9 mouse cellular contexts compared by ENCODE assay signal in genomic region chr9:72699702-72700101, GRCm38 (mm10). TPM values are rescaled to one million over a fixed set of nuclear protein-coding genes. Genes with fewer than 3 reads are reported as not detected.
DNase-seq lines count a peak whose midpoint lies in the region; TF ChIP-seq lines count a peak whose summit lies in the region.
"Had no signal": no experiment of that assay in that cellular context is flagged by ENCODE, and none has a peak within 500 bp of the region (broad histone marks: within the 10 kb centered on the region; RNA-seq: fewer than 3 reads in every experiment).

No protein-coding gene starts in this region.

- no peaks in the 10 kb centered on the region for H3K9me3 ChIP-seq in heart, embryonic 10.5 days

- no peak for TF ChIP-seq CTCF in gastrocnemius, adult 2 months (IDR thresholded peaks at IDR 0.05)

- H3K4me3 ChIP-seq in heart, embryonic 10.5 days: no peak overlapping the region
- peak overlapping the region; percentile 71 for H3K4me3 ChIP-seq in gastrocnemius, adult 2 months
- H3K4me3 ChIP-seq: erythroblast, embryonic 14.5 days had no signal

- no peak overlapping the region for H3K27ac ChIP-seq in heart, embryonic 10.5 days
- H3K27ac ChIP-seq in gastrocnemius, adult 2 months: peak overlapping the region; percentile 96

- peaks cover 40% of the 10 kb centered on the region for H3K4me1 ChIP-seq in heart, embryonic 10.5 days

- H3K36me3 ChIP-seq in heart, embryonic 10.5 days: peaks cover 95% of the 10 kb centered on the region

- WGBS in heart, embryonic 10.5 days: 42% methylated on average over 3 of the region's 3 CpGs
- 8% methylated on average over 3 of the region's 3 CpGs for WGBS in large intestine, adult 2 months

- intact Hi-C loops in gastrocnemius, adult 2 months (cut with DNase I): no loop called here

- peak; percentile 95 for DNase-seq in heart, adult 11 months
- DNase-seq in heart, embryonic 10.5 days (ENCODE audit: low spot score): no peak
- DNase-seq in adrenal gland, adult 8-10 months: peak; percentile 41
- DNase-seq in gastrocnemius, adult 2 months: peak; percentile 91
- DNase-seq in large intestine, adult 2 months (ENCODE audit: low read depth, low spot score): peak; percentile 46
- DNase-seq in right cerebral cortex, postnatal 10 days (ENCODE audit: low spot score in 2 of 2): no peak
- DNase-seq in right cerebral cortex, adult 2 months (ENCODE audit: low spot score in 2 of 2): no peak
- DNase-seq in lung, postnatal 14 days: no peak

- no peaks in the 10 kb centered on the region for H3K27me3 ChIP-seq in heart, embryonic 10.5 days (ENCODE audit: insufficient read depth, poor library complexity, severe bottlenecking)

RNA-seq across cellular contexts. Expression of gene Nedd4, which starts 37.6 kb away (rescaled TPM):
- polyA plus RNA-seq in heart, embryonic 10.5 days (2016; fragmentation: Nextera tagmentation; extraction: Ambion mirVana): 515 and 584 TPM in 2 replicates
- 100 to 1,000 TPM; 380 to 518 (median 475) TPM for total RNA-seq in adrenal gland, adult 8-10 months (2022)
- total RNA-seq in gastrocnemius, adult 2 months (2021): 100 to 1,000 TPM; 273 to 325 TPM
- polyA plus RNA-seq in large intestine, adult 2 months (2012; rRNA removed): 48.0 and 64.1 TPM in 2 replicates

Comparison
In these comparisons a context has a peak if more than half of its experiments do, and no peak if none do; other contexts are left out.
1. DNase-seq: peak in heart, adult 11 months (single experiment), adrenal gland, adult 8-10 months (single experiment), gastrocnemius, adult 2 months (single experiment) and large intestine, adult 2 months (single experiment); none in heart, embryonic 10.5 days (single experiment), right cerebral cortex, postnatal 10 days (0 of 2), right cerebral cortex, adult 2 months (0 of 2) and lung, postnatal 14 days (single experiment).